Mouse (Mus musculus) hindbrain, embryonic 14.5 days (tissue): Measurements from ENCODE around the gene Osbpl10. TPM values are rescaled to one million over a fixed set of nuclear protein-coding genes. Genes with fewer than 3 reads are reported as not detected.
"Not testable (repeated sequence)": the region's sequence is repeated elsewhere in the genome, so short reads cannot be mapped to it uniquely, and the experiment has no call there.

Experiments used
- ATAC-seq: fragments of 200-750 bp; cut with Nextera tagmentation; 2 replicates; pipeline ENCODE4 v1.8.0; 2017; ENCODE audit warnings: moderate number of reproducible peaks, mild to moderate bottlenecking, moderate TSS enrichment, moderate library complexity; ENCODE audit not compliant: low FRiP score
- DNase-seq: peaks from one replicate; pipeline ENCODE4 v3.0.0-alpha.2; 2015; ENCODE audit warnings: low spot score
- H3K27ac ChIP-seq: fragments of 300-500 bp; sonication (generic); 2 replicates; pipeline ENCODE4 v1.5.1; 2014; ENCODE audit warnings: mild to moderate bottlenecking, moderate library complexity
- H3K27me3 ChIP-seq: fragments of 300-500 bp; sonication (generic); 2 replicates; pipeline ENCODE4 v1.6.1; 2014; ENCODE audit warnings: mild to moderate bottlenecking, low read length, mixed read lengths; ENCODE audit not compliant: control insufficient read depth, insufficient read depth
- H3K36me3 ChIP-seq: fragments of 300-500 bp; sonication (generic); replicated peaks from 2 replicates; pipeline ENCODE4 v1.6.1; 2014; ENCODE audit not compliant: control insufficient read depth, insufficient read depth
- H3K4me1 ChIP-seq: fragments of 300-500 bp; sonication (generic); replicated peaks from 2 replicates; pipeline ENCODE4 v1.6.1; 2014; ENCODE audit warnings: antibody characterized with exemption, low read length, mixed read lengths; ENCODE audit not compliant: control insufficient read depth, insufficient read depth
- H3K4me2 ChIP-seq: fragments of 300-500 bp; sonication (generic); replicated peaks from 2 replicates; pipeline ENCODE4 v1.6.1; 2014; ENCODE audit warnings: mild to moderate bottlenecking, moderate library complexity
- H3K4me3 ChIP-seq: fragments of 300-500 bp; sonication (generic); replicated peaks from 2 replicates; pipeline ENCODE4 v1.5.1; 2014; ENCODE audit warnings: mild to moderate bottlenecking, low read length
- H3K9ac ChIP-seq: fragments of 300-500 bp; sonication (generic); 2 replicates; pipeline ENCODE4 v1.6.1; 2014
- H3K9me3 ChIP-seq: fragments of 300-500 bp; sonication (generic); 2 replicates; pipeline ENCODE4 v1.6.1; 2016; ENCODE audit warnings: low read length; ENCODE audit not compliant: control insufficient read depth
- WGBS: fragments of 180-500 bp; shearing (Covaris S2); extraction: QIAGEN DNeasy Blood & Tissue Kit; methylation state at CpG from one replicate; pipeline ENCODE4 v1.1.7; 2014; 5-methylcytosine and 5-hydroxymethylcytosine counted together
- polyA plus RNA-seq: library from polyadenylated mRNA; unstranded; fragments of >200 nt; fragmentation: Nextera tagmentation; extraction: Ambion mirVana; gene quantifications from 2 replicates; pipeline ENCODE4 v1.2.1, GENCODE M21; 2014

The Osbpl10 gene
- polyA plus RNA-seq, 1 experiment from 2014 or later: 2.7 TPM

- H3K27me3 ChIP-seq: no peaks in the 10 kb centered on the region
- peaks cover 27% of the 10 kb centered on the region for H3K36me3 ChIP-seq
- H3K9me3 ChIP-seq: no peaks in the 10 kb centered on the region
- H3K4me1 ChIP-seq: no peaks in the 10 kb centered on the region
- WGBS: 76% methylated on average over 5 of the region's 5 CpGs
- no peak overlapping the region for H3K27ac ChIP-seq
- ATAC-seq (no peak), DNase-seq (no peak)
- H3K4me2 ChIP-seq: no peak overlapping the region
- H3K4me3 ChIP-seq: no peak overlapping the region
- no peak overlapping the region for H3K9ac ChIP-seq
Measured at GRCm38 (mm10) chr9:115261896-115262295, 283.5 kb downstream of the Osbpl10 start.

- no peak for ATAC-seq
- Histone ChIP-seq H3K9ac (no peak overlapping the region), H3K9me3 (no peaks in the 10 kb centered on the region), H3K27me3 (no peaks in the 10 kb centered on the region), H3K4me3 (no peak overlapping the region), H3K36me3 (peaks cover 24% of the 10 kb centered on the region), H3K4me1 (no peaks in the 10 kb centered on the region), H3K27ac (no peak overlapping the region), H3K4me2 (no peak overlapping the region)
- DNase-seq: no peak
- 91% methylated on average over 3 of the region's 3 CpGs for WGBS
Measured at GRCm38 (mm10) chr9:115271556-115271955, 293.2 kb downstream of the Osbpl10 start.

GRCm38 (mm10) chr9:115272451-115272850 is 294.1 kb downstream of the Osbpl10 start:
- H3K9ac ChIP-seq, H3K4me3 ChIP-seq, H3K9me3 ChIP-seq, DNase-seq, H3K4me1 ChIP-seq, H3K27me3 ChIP-seq, H3K27ac ChIP-seq, ATAC-seq, H3K4me2 ChIP-seq: not testable (repeated sequence)
- WGBS: 100% methylated on average over 2 of the region's 5 CpGs
- peaks cover 27% of the 10 kb centered on the region for H3K36me3 ChIP-seq

- Histone ChIP-seq H3K27me3 (no peaks in the 10 kb centered on the region), H3K9me3 (no peaks in the 10 kb centered on the region), H3K4me2 (no peak overlapping the region), H3K4me3 (no peak overlapping the region), H3K4me1 (no peaks in the 10 kb centered on the region), H3K36me3 (peaks cover 27% of the 10 kb centered on the region), H3K9ac (no peak overlapping the region), H3K27ac (no peak overlapping the region)
- DNase-seq (no peak), ATAC-seq (no peak)
- WGBS: 96% methylated on average over 7 of the region's 7 CpGs
Measured at GRCm38 (mm10) chr9:115273095-115273649, 294.8 kb downstream of the Osbpl10 start.

GRCm38 (mm10) chr9:115274806-115275205 is 296.4 kb downstream of the Osbpl10 start:
- Histone ChIP-seq H3K27me3 (no peaks in the 10 kb centered on the region), H3K9me3 (no peaks in the 10 kb centered on the region), H3K9ac (no peak overlapping the region), H3K4me3 (no peak overlapping the region), H3K27ac (no peak overlapping the region), H3K4me2 (no peak overlapping the region), H3K36me3 (peaks cover 36% of the 10 kb centered on the region), H3K4me1 (no peaks in the 10 kb centered on the region)
- DNase-seq: no peak
- 93% methylated on average over 6 of the region's 6 CpGs for WGBS
- ATAC-seq: no peak

GRCm38 (mm10) chr9:115278641-115279040 is 300.3 kb downstream of the Osbpl10 start:
- Histone ChIP-seq H3K4me2 (no peak overlapping the region), H3K27me3 (no peaks in the 10 kb centered on the region), H3K27ac (no peak overlapping the region), H3K9ac (no peak overlapping the region), H3K36me3 (peaks cover 39% of the 10 kb centered on the region), H3K9me3 (no peaks in the 10 kb centered on the region), H3K4me3 (no peak overlapping the region), H3K4me1 (no peaks in the 10 kb centered on the region; the same call in 1 of the 2 replicates)
- DNase-seq (no peak), ATAC-seq (no peak)
- WGBS: 94% methylated on average over 1 of the region's 1 CpGs

Other genes with a start within 250 kb of the Osbpl10 start
- 21.2 and 21.8 TPM in 2 replicates for gene Cmtm6, start 247.5 kb upstream of the Osbpl10 start, polyA plus RNA-seq
- gene Cmtm7, start 196.7 kb upstream of the Osbpl10 start, polyA plus RNA-seq: 11.9 and 13.7 TPM in 2 replicates
- 10.1 and 14.3 TPM in 2 replicates for gene Cmtm8, start 134.4 kb upstream of the Osbpl10 start, polyA plus RNA-seq
- 21.0 and 23.2 TPM in 2 replicates for gene Gpd1l, start 44.6 kb upstream of the Osbpl10 start, polyA plus RNA-seq
- 211 and 298 TPM in 2 replicates for gene Rps27rt, start 4.2 kb downstream of the Osbpl10 start, polyA plus RNA-seq